Mouse (Mus musculus): ENCODE measurements around the gene Rabl2.

GRCm38 (mm10) chr15:89585101-89585500, 6.6 kb downstream of the Rabl2 start:
- TF ChIP-seq POLR2A (IDR thresholded peaks at IDR 0.05; ENCODE audit: borderline replicate concordance, low read depth, low read length) = no peak
- no peak for TF ChIP-seq CTCF (IDR thresholded peaks at IDR 0.05; ENCODE audit: low read depth, low read length)

Measured in bone marrow macrophage, adult 2 months (primary cell).